Mouse (Mus musculus) G1E-ER4 (cell line): ENCODE results near the gene Cherp. TPM values are rescaled to one million over a fixed set of nuclear protein-coding genes. Genes with fewer than 3 reads are reported as not detected.

ENCODE experiments used
- GATA1 ChIP-seq: IDR thresholded peaks from one replicate; pipeline ENCODE4 v1.8.0; 2012; ENCODE audit warnings: low read length, inconsistent platforms
- polyA plus RNA-seq: library from polyadenylated mRNA; stranded (reverse); fragments of >175 nt; gene quantifications from 2 replicates; pipeline ENCODE4 v1.2.3, GENCODE M21; 2012

Gene Cherp
- polyA plus RNA-seq = 273 and 274 TPM in 2 replicates

DNA sequence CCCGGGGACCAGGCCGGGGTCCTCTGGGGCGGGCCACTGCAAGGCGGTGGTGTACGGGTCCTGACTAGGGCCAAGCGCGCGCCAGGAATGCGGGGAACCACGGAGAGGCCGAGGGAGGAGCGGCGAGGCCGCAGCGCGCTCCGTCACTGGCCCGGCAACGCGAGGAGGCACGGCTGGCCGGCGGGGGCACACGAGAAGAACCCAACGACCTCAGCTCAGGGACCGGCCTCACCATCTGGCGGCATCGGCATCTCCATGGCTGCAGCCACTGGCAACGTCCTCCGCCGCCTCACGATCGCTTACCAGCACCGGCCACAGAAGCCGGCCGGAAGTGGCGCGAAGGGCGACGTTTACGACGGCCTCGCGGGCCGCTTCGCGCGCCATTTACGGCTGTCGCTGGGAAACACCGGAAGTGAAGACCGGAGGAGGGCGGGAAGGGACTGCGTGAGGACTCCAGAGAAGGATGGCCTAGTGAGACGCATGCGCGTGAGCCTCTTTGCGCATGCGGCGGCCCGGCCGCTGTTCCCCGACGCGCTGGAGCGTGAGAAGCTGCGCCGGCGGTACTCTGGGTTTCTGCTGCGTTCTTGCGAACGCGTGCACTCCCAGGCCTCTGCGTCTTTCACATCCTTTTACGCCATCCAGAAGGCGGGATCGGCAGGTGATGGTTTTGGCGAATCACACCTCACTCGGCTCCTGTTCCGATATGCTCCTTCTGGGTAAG, at the start of gene Cherp:
Gene Cherp (minus strand): TSS at position 401 of the 721 bp plus-strand sequence.
- TF ChIP-seq GATA1 = no peak

DNA sequence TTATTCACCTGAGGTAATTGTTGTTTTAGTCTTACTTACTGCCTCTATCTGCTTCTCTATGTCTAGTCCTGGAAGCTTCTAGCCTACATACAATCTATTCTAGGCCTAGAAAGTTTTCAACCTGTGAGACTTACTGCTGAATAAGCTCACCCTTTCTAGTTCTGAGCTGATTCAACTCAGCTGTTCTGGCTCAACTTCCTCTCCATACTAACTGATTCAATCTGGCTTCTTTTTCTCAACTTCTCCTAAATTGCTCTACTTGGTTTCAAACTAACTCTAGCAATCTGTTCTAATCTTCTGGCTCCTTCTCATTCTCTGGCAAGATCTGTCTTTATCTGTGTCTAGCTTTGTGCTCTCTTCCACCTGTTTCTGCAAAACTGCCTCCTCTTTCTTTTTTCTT, 46.9 kb upstream of the Cherp start:
- no peak for TF ChIP-seq GATA1

DNA sequence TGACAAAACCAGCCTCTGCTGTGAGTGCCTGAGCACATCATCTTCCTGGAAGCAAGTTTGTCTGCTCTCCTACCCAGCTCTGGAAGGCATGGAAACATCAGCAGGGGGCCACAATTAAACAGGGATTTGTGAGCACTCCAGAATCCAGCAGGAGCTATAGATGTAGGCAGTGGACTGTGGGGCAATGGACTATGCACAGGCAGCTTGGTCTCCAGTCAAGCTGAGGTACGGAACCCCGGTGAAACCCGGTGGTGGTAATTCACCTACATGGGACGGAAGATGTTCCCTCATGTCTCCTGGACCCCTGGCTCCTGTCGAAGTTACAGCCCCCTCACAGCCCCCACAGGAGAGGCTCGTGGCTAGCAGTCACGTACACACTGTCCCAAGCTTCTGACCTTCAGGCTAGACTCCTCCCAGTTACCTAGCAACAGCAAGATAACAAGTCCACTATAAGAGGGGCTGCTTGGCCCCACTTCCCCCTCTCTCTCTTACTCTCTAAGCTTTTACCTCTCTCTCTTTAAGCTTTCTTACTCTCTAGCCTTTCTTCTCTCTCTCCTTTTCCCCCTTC, 42.5 kb upstream of the Cherp start:
- TF ChIP-seq GATA1 = no peak

DNA sequence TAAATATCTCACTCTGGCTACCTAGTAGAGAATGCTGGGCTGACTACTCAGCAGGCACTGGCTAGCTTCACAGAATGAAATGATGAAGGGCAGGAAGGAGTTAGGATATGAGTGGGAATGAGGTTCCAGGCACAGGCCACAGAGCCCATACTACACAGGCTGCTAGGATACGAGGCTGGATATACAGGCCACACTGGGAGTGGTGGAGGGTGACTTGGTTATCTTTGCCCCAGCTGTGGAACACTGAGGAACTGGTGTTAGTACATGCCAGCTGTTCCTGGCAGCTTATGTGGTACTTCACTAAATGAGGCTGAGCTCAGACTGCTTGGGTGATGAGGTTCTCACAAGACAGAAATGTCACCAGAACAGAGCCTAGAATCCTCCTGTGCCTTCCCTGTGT, 38.1 kb upstream of the Cherp start:
- TF ChIP-seq GATA1 = no peak

DNA sequence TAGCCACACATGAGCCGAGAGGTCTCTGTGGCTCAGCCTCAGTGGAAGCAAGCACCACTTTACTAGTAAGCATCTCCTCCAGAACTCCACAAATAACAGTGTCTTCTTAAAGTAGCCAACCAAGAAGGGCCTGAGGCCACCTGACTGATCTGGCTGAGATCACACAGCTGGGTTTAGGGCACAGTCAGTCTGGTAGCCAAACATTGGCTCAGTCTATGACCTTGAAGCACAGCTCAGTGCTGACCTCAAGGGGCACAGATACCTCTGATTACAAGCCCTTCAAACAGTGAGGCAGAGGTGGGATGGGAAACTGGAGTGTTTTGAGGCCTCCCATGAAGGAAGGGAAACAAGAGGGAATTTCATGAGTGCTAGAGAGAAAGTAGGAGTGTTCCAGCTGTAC, 37.6 kb upstream of the Cherp start:
- TF ChIP-seq GATA1 = no peak

DNA sequence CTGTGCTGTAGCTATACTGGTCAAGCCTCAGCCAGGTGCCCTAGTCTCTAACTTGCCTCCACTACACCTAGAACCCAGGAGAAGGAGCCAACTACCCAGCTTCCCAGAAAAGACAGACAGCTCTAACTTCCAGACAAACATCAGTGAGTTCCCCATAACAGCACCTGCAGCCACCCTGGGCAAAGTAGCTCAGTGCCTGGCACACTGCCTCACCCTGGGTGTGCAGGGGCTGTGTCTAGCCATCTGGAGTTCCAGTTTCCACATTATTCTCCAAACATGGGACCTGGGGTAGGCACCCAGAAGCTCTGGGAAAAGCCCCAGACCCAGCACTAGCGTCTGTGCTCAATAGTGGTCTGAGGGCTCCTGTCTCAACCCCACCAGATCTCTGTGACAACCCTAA, 32.5 kb upstream of the Cherp start:
- no peak for TF ChIP-seq GATA1

DNA sequence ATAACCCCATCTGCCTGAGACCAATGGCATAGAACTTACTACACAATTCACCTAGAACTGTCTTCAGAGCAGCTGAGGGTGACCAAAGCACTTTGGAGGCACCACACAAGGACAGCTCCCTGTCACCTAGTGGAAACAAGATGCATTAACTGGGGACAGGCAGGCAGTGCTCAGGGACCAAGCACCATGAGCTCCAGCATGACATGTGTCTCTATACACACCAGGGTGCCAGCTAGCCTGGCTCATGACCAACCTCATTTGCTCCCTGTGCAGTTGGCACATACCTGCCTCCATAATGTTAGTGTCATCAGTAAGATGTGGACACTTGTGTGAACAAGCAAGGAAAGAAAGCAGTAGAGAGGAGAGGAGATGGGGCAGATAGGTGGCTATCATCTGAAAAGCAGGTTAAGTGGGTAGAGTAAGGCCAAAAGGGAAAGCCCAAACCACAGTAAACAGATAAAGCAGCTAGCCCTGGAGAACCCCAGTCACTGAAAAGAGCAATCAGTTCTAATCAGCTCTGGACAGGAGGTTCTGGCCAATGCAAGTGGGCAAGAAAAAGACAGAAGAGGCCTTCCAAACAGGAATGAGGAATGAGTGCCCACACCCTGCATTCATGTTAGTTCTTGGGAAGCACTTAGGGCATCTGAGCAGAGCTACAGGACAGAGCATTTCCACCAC, 29.8 kb upstream of the Cherp start:
- TF ChIP-seq GATA1 = peak; percentile 69

DNA sequence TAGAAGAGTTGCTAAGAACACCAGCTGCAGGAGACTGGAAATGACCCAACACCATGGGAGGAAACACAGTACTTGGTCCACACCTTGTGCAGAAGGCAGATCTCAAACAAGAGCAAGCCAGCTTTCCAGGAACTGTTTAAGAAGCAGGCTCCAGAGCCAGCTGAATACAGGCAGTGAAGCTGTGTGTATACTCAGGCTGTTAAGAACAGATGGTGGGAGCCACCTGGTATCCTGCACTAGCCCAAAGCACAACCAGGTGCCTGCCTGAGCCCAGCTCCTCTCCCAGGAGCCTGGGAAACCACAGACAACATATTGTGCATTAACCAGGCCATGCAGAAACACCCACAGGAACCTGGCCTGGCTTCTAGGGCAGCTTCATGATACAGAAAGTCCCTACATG, 29.1 kb upstream of the Cherp start:
- no peak for TF ChIP-seq GATA1

DNA sequence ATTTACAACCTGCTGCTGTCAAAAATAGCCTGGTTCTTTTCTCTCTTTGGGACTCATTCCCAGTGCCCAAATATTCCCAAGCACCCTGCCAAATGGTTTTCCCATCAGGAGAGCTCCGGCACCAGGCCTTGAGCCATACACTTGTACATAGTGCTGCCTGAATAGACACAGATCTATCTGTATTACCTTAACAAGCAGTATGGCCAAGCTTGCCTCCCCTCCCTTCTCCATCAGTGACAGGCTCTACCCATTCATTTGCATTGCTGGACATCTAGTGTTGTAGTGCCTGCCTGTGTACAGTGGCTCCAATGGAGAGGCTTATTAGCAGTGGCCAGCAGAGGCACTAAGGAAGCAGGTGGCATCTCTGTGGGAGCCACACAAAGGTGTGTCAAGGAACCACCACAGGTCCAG, 25.5 kb upstream of the Cherp start:
- TF ChIP-seq GATA1 = no peak

DNA sequence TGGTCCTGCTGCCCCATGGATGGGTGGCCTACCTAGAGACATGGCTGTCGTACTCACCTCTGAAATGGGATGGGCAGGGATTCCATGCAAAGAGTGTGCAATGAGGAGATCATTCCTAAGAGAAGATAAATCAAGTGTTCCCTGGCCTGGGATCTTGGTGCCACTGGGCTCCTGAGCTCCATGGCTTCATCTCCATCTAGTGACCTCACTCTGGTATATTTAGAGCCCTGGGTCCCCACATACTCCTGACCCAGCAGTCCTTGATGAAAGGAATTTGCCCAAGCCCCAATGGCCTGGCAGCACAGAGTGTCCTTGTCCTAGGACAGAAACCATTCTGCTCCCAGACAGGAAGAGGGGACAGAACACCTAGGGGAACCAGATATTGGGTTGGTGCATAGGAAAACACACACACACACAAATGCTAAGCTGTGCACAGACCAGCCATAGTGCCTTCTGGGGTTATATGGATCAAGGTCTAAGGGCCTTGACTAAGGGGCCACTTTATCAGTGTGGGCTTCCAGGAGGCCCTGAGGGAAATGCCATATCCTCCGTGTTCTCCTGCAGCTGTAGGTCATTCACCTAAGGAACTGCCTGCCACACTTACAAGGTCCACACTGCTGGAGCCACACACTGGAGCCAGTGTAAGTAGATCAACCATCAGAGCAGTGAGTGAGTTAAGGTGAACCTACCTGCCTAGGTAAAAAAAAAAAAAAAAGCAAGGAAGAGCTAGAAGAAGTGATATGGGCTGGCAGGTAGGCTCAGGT, 24.7 kb upstream of the Cherp start:
- no peak for TF ChIP-seq GATA1

DNA sequence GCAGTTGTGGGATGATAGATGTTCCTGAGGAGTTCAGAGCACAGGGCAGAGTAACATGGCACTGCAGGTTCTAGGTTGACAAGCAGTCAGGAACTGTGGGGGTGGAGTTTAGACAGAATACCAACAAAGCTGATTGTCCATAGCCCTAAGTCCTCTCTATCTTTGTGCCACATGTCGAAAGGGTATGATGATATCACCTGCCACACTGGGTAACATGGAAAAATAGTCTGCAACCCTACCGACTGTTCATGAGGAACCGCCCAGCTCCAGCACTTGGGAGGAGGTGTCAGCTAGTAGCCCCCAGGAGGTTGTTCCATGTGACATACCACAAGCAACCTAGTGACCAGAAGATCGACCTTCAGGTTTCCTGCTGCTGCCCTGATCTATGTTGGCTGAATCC, 23.5 kb upstream of the Cherp start:
- no peak for TF ChIP-seq GATA1

DNA sequence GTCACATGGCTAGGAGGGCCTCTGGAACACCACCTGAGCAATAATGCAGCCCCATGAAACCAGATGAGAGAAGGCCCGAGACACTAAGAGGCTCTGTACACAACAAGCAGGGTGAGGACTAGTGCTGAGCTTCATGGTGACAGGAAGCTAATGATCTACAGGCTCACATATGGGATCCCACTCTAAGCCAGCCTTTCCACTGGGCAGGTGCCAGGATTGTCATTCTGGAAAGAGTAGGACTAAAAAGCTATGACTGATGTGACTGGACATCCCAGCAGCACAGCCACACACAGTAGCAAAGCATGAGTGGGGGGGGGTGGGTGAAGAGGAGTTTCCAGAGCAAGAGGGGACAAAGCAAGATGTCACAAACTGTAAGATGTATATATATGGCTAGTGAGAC, 22.9 kb upstream of the Cherp start:
- no peak for TF ChIP-seq GATA1

DNA sequence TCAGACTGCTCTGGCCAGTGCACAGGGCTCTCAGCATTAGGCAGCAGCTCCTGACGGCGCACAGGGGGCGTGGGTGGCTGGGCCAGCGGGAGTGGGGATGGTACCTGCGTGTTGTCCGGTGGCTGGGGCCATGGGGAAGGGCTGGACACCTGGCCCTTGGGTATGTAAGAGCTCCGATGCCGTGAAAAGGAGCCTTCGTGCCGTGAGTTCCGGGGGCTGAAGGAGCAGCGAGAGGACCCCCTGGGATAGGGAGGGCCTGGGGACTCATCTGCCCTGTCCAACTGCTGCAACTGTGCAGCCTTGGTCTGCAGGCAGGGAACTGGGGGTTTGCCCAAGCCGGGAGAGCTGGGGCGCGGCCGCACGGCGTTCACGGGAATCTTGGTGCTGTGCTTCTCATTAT, 21.2 kb upstream of the Cherp start:
- TF ChIP-seq GATA1 = no peak

DNA sequence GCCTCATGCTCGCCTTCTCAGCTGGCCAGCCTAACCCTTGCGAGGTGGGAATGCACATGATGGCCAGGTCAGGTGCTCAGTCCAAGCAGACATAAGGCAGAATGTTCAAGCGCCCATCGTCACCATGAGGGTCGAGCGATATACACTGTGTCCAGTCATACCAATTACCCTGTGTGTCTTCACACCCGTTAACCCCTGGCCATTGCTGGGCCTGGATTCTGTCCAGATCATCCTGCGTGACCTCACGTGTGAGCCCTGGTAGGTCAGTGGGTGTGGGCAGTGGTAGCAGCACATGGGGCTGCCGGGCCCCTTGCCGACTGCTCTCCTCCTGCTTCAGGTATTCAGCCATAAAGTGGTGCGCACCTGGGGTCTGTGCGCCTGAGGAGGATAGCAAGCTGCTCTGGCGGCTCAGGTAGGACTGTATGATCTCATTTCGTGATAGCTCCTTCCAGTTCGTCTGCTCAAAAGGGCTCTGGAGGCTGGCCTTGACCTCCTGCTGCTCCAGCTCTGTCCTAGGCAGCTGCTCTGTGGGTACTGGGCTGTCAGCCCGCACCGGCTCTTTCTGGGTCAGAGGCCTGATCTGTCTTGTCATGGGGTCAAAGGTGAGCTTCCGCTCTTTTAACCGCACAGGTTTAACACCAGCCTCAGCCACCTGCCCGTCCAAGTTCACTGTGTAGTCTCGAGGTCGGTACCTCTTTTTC, 20.5 kb upstream of the Cherp start:
- no peak for TF ChIP-seq GATA1

DNA sequence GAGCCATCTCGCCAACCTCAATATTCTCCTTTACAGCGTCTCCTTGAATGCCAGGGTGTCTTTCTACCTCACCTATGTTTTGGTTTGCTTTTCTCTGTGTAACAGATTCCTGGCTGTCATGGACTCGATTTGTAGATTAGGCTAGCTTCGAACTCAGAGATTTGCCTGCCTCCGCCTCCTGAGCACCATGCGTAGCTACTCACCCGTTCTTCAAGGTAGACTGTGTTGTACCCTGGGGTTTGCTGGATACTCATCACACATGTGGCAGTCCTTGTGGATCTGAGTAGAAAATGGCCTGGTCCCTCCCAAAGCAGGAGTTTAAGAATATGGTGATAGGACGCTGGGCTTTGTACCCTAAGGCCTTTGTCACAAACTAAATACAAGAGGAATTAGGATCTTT, 18.4 kb upstream of the Cherp start:
- no peak for TF ChIP-seq GATA1
